ENCODE assay signal across 8 mouse cellular contexts in the genomic region with DNA sequence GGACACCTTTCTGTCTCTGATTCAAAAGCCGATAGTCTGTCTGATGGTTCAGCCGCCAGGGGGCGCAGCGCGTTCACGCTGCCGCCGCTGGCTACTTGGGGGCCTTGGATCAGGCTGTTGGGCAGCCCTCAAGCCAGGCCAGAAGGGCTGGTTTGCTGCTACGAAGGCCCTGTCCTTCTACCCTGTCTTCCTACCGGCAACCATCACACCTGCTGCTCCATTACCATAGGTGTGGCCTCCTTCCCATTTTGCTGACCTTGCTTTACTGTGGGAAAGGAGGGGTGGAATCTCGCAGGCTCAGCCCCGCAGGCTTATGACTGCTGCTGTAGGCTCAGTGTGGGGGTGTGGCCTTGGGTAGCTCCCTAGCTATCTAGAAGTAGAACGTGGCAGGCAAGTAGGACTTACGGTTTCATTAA. TPM values are rescaled to one million over a fixed set of nuclear protein-coding genes. Genes with fewer than 3 reads are reported as not detected.
DNase-seq lines count a peak whose midpoint lies in the region; ATAC-seq and TF ChIP-seq lines count a peak whose summit lies in the region.

No protein-coding gene starts in this region.

- H3K9me3 ChIP-seq in forebrain, postnatal 0 days (ENCODE audit: low read length) = no peaks in the 10 kb centered on the region
- H3K9me3 ChIP-seq in hindbrain, embryonic 10.5 days = no peaks in the 10 kb centered on the region

- 0 out of 2 replicates have a peak, but pooled peaks cover 4% of the 10 kb centered on the region for H3K36me3 ChIP-seq in forebrain, postnatal 0 days (ENCODE audit: insufficient read depth)
- peaks cover 31% of the 10 kb centered on the region for H3K36me3 ChIP-seq in hindbrain, embryonic 10.5 days

- no peak for ATAC-seq in forebrain, postnatal 0 days
- ATAC-seq in megakaryocyte-erythroid progenitor cell, adult 5-6 weeks (replicated peaks; ENCODE audit: low FRiP score, low TSS enrichment, poor library complexity, severe bottlenecking) = peak; percentile 67

- peak; percentile 65 to 79 for DNase-seq in layer of hippocampus, postnatal 10 days (ENCODE audit: low spot score in 2 of 2)
- DNase-seq in layer of hippocampus, adult 9-10 months (ENCODE audit: low spot score) = no peak
- peak; percentile 72 to 82 for DNase-seq in cerebellum, adult 2 months
- DNase-seq in forebrain, postnatal 0 days = peak; percentile 70
- peak; percentile 83 for DNase-seq in hindbrain, embryonic 10.5 days (ENCODE audit: low spot score)
- peak; percentile 49 to 63 for DNase-seq in left cerebral cortex, postnatal 36 days (ENCODE audit: low spot score in 2 of 2)
- DNase-seq in spleen, postnatal 14 days (ENCODE audit: low spot score in 2 of 2) = peak; percentile 40 to 66

- H3K4me1 ChIP-seq in cerebellum, adult 2 months (ENCODE audit: control insufficient read depth, insufficient read depth, low read length) = peaks cover 10% of the 10 kb centered on the region
- H3K4me1 ChIP-seq in forebrain, postnatal 0 days (ENCODE audit: insufficient read depth) = peaks cover 3% of the 10 kb centered on the region; the same call in 1 of the 2 replicates
- peaks cover 47% of the 10 kb centered on the region for H3K4me1 ChIP-seq in hindbrain, embryonic 10.5 days (replicated peaks)

- 9% methylated on average over 14 of the region's 14 CpGs for WGBS in cerebellum, adult 2 months
- WGBS in forebrain, postnatal 0 days = 16% methylated on average over 14 of the region's 14 CpGs
- WGBS in hindbrain, embryonic 10.5 days = 14% methylated on average over 14 of the region's 14 CpGs

- peak; percentile 80 for TF ChIP-seq CTCF in cerebellum, adult 2 months (IDR thresholded peaks at IDR 0.05; ENCODE audit: borderline replicate concordance, insufficient read depth, low read depth, low read length)
- TF ChIP-seq CTCF in forebrain, postnatal 0 days (IDR thresholded peaks at IDR 0.05; ENCODE audit: low read depth) = peak; percentile 82

- H3K27me3 ChIP-seq in cerebellum, adult 2 months (ENCODE audit: control insufficient read depth, insufficient read depth, low read length) = no peaks in the 10 kb centered on the region
- H3K27me3 ChIP-seq in forebrain, postnatal 0 days (ENCODE audit: insufficient read depth, low read length) = peaks cover 18% of the 10 kb centered on the region
- peaks cover 41% of the 10 kb centered on the region for H3K27me3 ChIP-seq in hindbrain, embryonic 10.5 days (ENCODE audit: insufficient read depth, poor library complexity, severe bottlenecking)

- TF ChIP-seq POLR2A in cerebellum, adult 2 months (IDR thresholded peaks at IDR 0.05; ENCODE audit: borderline replicate concordance, insufficient read depth, low read length) = no peak

- H3K4me2 ChIP-seq in forebrain, postnatal 0 days (ENCODE audit: low read depth) = no peak overlapping the region

- no peak overlapping the region for H3K9ac ChIP-seq in forebrain, postnatal 0 days

- intact Hi-C loops in left cerebral cortex, postnatal 36 days (cut with DNase I) = loop anchor here (2.0 kb wide), 1 partner anchor 33 kb away; no protein-coding TSS in a partner anchor

- H3K27ac ChIP-seq in cerebellum, adult 2 months (ENCODE audit: insufficient read depth, low read length) = no peak overlapping the region
- no peak overlapping the region for H3K27ac ChIP-seq in forebrain, postnatal 0 days (ENCODE audit: low read depth, low read length)
- peak overlapping the region; percentile 45; the same call in 1 of the 2 replicates for H3K27ac ChIP-seq in hindbrain, embryonic 10.5 days

- H3K4me3 ChIP-seq in cerebellum, adult 2 months (replicated peaks; ENCODE audit: insufficient read depth, low read depth, low read length) = no peak overlapping the region
- H3K4me3 ChIP-seq in forebrain, postnatal 0 days (ENCODE audit: low read depth, low read length) = no peak overlapping the region
- peak overlapping the region; percentile 11; the same call in 1 of the 2 replicates for H3K4me3 ChIP-seq in hindbrain, embryonic 10.5 days

RNA-seq across cellular contexts. Expression of a gene that starts 3.8 kb away (rescaled TPM):
- under 1 TPM; 0.33 to 0.48 TPM for total RNA-seq in layer of hippocampus, postnatal 10 days (2021)
- polyA plus RNA-seq in cerebellum, adult 2 months (2012; rRNA removed) = 0.11 and 0.26 TPM in 2 replicates
- 0.62 TPM in 1 of 2 replicates, not detected in the other for total RNA-seq in forebrain, postnatal 0 days (2014; rRNA removed)
- polyA plus RNA-seq in forebrain, postnatal 0 days (2015; fragmentation: Nextera tagmentation; extraction: Ambion mirVana) = 0.12 and 0.20 TPM in 2 replicates
- not detected in 2 replicates for polyA plus RNA-seq in hindbrain, embryonic 10.5 days (2016; fragmentation: Nextera tagmentation; extraction: Ambion mirVana)
- not detected for total RNA-seq in left cerebral cortex, postnatal 36 days (2021)
- 0.40 TPM in 1 of 2 replicates, not detected in the other for total RNA-seq in megakaryocyte-erythroid progenitor cell, adult 5-6 weeks (2014; fragmentation: Nextera tagmentation)
- total RNA-seq in megakaryocyte-erythroid progenitor cell, adult 5-6 weeks (2017) = 0.56 TPM in 1 of 2 replicates, not detected in the other

RNA-seq across cellular contexts. Expression of a gene that starts 9.7 kb away (rescaled TPM):
- total RNA-seq in layer of hippocampus, postnatal 10 days (2021) = 10 to 100 TPM; 80.6 to 80.7 TPM
- 197 and 242 TPM in 2 replicates for polyA plus RNA-seq in cerebellum, adult 2 months (2012; rRNA removed)
- total RNA-seq in forebrain, postnatal 0 days (2014; rRNA removed) = 198 and 209 TPM in 2 replicates
- 224 and 248 TPM in 2 replicates for polyA plus RNA-seq in forebrain, postnatal 0 days (2015; fragmentation: Nextera tagmentation; extraction: Ambion mirVana)
- polyA plus RNA-seq in hindbrain, embryonic 10.5 days (2016; fragmentation: Nextera tagmentation; extraction: Ambion mirVana) = 447 and 561 TPM in 2 replicates
- 100 to 1,000 TPM in 1 of 2 experiments, 10 to 100 TPM in 1; 87.0 to 113 TPM for total RNA-seq in left cerebral cortex, postnatal 36 days (2021)
- 19.0 and 23.7 TPM in 2 replicates for total RNA-seq in megakaryocyte-erythroid progenitor cell, adult 5-6 weeks (2014; fragmentation: Nextera tagmentation)
- total RNA-seq in megakaryocyte-erythroid progenitor cell, adult 5-6 weeks (2017) = 27.0 and 47.0 TPM in 2 replicates

RNA-seq across cellular contexts. Expression of a gene that starts 24.8 kb away (rescaled TPM):
- 10 to 100 TPM; 19.5 to 22.2 TPM for total RNA-seq in layer of hippocampus, postnatal 10 days (2021)
- polyA plus RNA-seq in cerebellum, adult 2 months (2012; rRNA removed) = 40.7 and 42.8 TPM in 2 replicates
- total RNA-seq in forebrain, postnatal 0 days (2014; rRNA removed) = 43.3 and 50.5 TPM in 2 replicates
- polyA plus RNA-seq in forebrain, postnatal 0 days (2015; fragmentation: Nextera tagmentation; extraction: Ambion mirVana) = 41.2 and 45.8 TPM in 2 replicates
- 65.9 and 78.2 TPM in 2 replicates for polyA plus RNA-seq in hindbrain, embryonic 10.5 days (2016; fragmentation: Nextera tagmentation; extraction: Ambion mirVana)
- total RNA-seq in left cerebral cortex, postnatal 36 days (2021) = 10 to 100 TPM; 14.1 to 19.0 TPM
- total RNA-seq in megakaryocyte-erythroid progenitor cell, adult 5-6 weeks (2014; fragmentation: Nextera tagmentation) = 24.4 and 44.2 TPM in 2 replicates
- total RNA-seq in megakaryocyte-erythroid progenitor cell, adult 5-6 weeks (2017) = 15.0 and 15.2 TPM in 2 replicates

RNA-seq across cellular contexts. Expression of a gene that starts 37.1 kb away (rescaled TPM):
- 100 to 1,000 TPM in 1 of 2 experiments, 10 to 100 TPM in 1; 94.6 to 102 TPM for total RNA-seq in layer of hippocampus, postnatal 10 days (2021)
- 88.1 and 93.0 TPM in 2 replicates for polyA plus RNA-seq in cerebellum, adult 2 months (2012; rRNA removed)
- total RNA-seq in forebrain, postnatal 0 days (2014; rRNA removed) = 213 and 218 TPM in 2 replicates
- polyA plus RNA-seq in forebrain, postnatal 0 days (2015; fragmentation: Nextera tagmentation; extraction: Ambion mirVana) = 179 and 191 TPM in 2 replicates
- 238 and 262 TPM in 2 replicates for polyA plus RNA-seq in hindbrain, embryonic 10.5 days (2016; fragmentation: Nextera tagmentation; extraction: Ambion mirVana)
- total RNA-seq in left cerebral cortex, postnatal 36 days (2021) = 10 to 100 TPM; 62.6 to 65.3 TPM
- 218 and 242 TPM in 2 replicates for total RNA-seq in megakaryocyte-erythroid progenitor cell, adult 5-6 weeks (2014; fragmentation: Nextera tagmentation)
- 216 and 264 TPM in 2 replicates for total RNA-seq in megakaryocyte-erythroid progenitor cell, adult 5-6 weeks (2017)
